Mouse (Mus musculus): ENCODE measurements around the gene Slc39a5.

DNA sequence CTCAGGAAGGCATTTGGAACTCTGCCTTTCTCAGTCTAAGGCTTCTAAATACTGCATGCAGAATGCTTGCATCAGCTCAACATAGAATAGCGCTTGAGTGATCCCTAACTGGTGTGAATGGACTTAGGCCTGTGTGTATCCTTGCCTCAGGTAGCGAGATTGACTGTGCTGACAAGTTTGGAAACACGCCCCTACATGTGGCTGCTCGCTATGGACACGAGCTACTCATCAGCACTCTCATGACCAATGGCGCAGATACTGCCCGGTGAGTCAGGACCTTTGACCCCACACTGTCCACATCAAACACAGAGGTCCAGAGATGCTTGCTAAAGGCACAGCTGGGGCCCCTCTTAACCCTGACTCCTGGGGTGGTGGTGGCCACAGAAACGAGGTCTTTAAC is 18.5 kb downstream of the Slc39a5 start:
- no peak for TF ChIP-seq CTCF (conservative IDR thresholded peaks at IDR 0.05; ENCODE audit: insufficient read depth, insufficient read length, low read depth, low read length)
- no peak for TF ChIP-seq POLR2A (IDR thresholded peaks at IDR 0.05; ENCODE audit: low read depth, low read length)
